Mouse (Mus musculus) bone marrow, adult 2 months (tissue): ENCODE results near the gene Psmb6.

Experiments
- CTCF ChIP-seq: fragments of 200-500 bp; IDR thresholded peaks from 2 replicates; pipeline ENCODE4 v1.5.1; 2011; ENCODE audit warnings: low read length, control low read depth; ENCODE audit not compliant: control insufficient read depth, insufficient read depth
- POLR2A ChIP-seq: fragments of 200-500 bp; IDR thresholded peaks from 2 replicates; pipeline ENCODE4 v1.6.1; 2011; ENCODE audit warnings: low read depth, mild to moderate bottlenecking, control low read depth, low read length, borderline replicate concordance; ENCODE audit not compliant: control insufficient read depth

DNA sequence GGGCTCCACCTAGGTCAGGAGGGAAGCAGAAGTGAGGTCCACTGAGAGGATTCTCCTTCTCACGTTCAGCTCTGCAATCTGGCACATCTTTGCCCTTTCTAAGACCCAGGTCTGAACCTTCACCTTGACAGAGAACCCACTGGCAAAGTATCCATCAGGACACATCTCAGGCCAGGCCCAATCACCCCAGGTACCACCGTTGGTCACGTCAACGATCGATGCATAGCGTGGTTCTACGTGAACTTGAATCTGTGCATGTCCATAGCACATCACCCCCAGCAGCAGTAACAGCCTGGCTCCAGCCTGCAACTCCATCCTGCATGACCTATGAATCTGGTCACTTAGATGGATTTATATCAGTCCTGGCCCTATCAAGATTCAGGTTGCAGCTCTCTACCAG, 10.9 kb upstream of the Psmb6 start, which contains the start of gene Vmo1:
- TF ChIP-seq CTCF (no peak), POLR2A (no peak)
